Mouse (Mus musculus) telencephalon, adult 2 months (tissue): ENCODE measurements around the gene Ltf.

Source experiments
- DNase-seq: peaks from one replicate; pipeline ENCODE4 v3.0.0-alpha.2; 2011; ENCODE audit warnings: low read depth, low spot score

The Ltf gene

DNA sequence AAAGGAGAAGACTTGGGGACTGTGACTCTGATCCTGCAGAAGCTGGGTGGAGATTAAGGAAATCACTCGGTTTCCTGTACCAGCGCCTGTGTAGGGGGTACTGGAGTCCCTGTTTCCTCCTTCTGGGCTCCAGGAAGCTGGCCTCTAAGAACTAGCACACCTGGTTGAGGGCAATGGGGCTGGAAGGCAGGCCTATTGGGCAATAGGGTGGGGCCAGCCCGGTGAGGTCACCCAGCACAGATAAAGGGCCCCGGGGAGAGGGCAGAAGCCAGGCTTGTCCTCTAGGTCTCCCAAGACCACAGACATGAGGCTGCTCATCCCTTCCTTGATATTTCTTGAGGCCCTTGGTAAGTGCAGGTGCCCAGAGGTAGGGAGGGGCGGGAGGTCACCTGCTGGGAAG lies at the start of gene Ltf:
Gene Ltf (plus strand): TSS at position 250 of the 400 bp plus-strand sequence.
- no peak for DNase-seq

DNA sequence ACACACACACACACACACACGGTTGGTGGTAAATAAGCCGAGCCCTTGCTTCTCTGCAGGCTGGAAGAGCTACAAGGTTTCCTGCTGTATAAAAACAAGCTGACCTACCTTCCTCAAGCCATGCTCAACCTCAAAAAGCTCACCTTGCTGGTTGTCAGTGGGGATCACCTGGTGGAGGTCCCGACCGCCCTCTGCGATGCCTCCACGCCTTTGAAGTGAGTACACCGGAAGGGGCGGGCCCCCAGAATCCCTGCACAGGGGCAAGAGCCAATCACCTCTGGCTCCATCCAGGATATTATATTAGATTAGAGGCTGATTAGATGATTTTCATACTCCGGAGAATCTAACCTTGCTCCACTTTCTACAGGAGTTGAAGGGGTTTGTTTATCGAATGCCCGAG lies 39.7 kb upstream of the Ltf start:
- no peak for DNase-seq

DNA sequence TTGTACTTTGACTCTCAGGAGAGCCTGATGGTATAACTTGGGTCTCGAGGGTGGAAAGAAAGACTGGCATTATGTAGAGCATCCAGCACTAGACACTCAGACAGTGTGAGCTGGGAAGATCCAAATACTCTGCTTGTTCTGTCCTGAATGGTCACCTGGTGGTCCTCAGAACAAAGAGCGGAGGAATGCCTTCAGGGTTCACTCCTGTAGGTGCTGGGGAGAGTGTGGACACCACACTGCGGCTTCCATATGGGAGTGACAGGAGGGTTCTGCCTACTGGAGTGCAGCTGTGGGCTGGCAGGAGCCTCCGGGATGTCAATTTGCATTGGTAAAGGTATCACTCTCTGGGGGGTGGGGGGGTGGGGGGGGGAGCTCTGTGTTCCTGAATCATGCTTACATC lies 36.7 kb upstream of the Ltf start:
- no peak for DNase-seq

DNA sequence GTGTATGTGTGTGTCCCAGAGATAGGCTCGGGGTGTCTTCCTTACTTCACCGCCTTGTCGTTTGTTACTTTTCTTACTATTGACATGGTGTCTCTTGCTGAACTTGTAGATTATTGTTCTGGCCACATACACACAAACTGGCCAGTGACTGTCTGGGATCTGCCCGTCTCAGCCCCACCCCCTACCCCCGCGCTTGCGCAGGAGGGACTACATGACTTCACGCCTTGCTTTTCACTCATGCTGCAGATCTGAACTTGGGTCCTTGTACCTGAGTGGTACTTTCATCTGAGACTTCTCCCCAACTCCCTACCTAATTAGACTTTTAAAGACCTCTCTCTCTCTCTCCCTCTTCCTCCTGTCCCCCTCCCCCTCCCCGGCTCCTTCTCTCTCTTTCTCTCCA lies 35.0 kb upstream of the Ltf start:
- no peak for DNase-seq

DNA sequence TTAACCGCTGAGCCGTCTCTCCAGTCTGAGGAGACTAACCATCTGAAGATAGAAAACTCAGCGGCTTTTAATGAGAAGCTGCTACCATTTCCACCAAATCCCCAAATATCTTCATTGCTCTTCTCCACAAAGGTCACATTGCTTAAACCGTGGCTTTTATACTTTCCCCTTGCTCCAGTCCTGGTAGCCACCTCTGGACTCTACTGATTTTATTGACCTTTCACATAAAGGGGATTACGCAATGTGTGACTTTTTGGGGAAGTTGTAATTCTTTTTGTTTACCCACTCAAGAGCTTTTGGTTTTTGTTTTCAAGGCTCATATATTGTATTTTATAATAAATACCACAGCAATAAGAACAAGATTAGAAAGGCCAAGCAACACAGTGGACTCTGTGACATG lies 33.5 kb upstream of the Ltf start:
- DNase-seq, result no peak

DNA sequence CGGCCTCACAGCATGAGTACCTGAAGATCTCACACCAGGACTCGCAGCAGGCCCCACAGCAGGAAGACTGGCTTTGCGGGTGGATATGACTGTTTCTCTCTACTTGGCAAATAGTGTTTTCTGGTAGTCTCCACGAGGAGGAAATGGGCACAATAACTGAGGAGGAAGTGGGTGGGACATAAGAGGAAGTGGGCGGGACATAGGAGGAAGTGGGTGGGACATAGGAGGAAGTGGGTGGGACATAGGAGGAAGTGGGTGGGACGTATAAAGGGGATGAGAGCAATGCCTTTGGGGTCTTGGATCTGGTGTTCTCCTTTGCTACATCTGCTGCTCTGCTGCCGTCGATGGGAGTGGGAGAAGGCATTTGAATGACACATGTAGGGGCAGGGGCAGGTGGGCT lies 33.1 kb upstream of the Ltf start:
- DNase-seq, result no peak

DNA sequence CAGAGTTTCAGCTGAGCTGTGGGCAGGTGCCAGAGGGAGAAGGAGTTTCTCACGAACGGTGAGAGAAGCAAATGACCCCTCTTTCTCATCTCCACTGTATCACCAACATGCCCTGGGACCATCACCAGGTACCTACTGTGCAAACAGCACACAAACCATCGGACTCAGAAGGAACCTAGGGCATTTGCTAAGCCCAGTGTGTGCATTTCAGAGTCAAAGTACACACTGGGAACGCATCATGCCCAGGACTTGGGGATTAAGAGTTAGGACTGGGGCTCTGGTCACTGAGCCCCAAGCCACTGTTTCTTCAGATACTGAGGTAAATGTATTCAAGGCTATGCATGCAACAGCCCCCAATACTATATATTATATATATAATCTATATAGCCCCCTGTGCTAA lies 31.7 kb upstream of the Ltf start:
- DNase-seq, result no peak

DNA sequence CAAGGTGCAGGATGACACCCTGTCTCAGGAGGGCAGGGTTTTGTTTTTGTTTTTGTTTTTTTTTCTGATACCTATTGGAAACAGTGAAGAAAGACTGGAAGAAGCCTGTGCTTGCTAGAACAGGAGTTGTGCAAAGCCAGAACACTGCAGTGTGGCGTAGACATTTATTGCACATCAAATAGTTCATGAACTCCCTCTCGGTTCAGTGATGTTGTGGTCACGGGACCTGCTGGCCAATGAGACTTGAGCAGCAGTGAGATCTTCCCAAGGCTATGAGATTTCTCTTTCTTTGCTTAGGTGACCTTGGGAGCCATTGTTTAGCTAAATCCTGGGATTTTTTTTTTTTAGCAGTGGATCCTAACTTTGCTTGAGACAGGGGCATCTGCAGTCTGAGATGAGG lies 31.0 kb upstream of the Ltf start:
- DNase-seq, result no peak

DNA sequence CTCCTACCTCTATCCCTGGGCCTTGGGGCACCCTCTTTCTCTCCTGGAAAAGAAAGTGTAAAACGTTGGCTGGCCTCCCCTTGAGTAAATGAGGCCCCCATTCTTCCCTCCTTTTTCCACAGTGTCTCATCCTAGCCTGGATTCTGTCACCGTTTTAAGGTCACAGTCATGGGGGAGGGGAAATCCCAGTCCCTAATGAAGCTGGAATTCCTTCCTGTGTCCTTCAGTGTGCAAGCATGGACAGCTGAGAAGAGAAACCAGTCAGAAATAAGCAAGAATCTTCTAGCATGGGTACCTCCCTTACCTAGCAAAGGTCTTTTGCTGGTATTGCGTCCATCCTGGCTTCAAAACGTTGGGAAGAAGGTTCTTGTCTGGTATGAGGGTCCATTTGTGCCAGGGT lies 29.9 kb upstream of the Ltf start:
- DNase-seq, result no peak

DNA sequence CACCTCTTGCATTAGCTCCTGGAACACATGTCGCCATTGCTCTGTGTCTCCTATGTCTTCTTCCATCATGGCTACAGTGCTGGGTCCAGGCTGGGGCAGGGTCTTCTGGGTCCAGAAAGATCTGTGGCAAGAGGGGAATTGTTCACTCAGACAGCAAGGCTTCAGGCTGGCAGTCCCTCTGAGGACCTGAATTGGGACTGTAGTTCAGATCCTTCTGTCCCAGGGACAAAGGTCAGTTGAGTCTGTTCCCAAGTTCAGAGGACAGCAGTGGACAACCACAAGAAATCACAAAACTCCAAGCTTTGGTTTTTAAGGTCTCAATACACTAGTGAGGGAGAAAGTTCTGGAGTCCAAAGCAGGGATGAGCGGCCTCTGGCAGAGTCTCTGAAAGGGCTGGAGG lies 29.5 kb upstream of the Ltf start:
- DNase-seq, result no peak

DNA sequence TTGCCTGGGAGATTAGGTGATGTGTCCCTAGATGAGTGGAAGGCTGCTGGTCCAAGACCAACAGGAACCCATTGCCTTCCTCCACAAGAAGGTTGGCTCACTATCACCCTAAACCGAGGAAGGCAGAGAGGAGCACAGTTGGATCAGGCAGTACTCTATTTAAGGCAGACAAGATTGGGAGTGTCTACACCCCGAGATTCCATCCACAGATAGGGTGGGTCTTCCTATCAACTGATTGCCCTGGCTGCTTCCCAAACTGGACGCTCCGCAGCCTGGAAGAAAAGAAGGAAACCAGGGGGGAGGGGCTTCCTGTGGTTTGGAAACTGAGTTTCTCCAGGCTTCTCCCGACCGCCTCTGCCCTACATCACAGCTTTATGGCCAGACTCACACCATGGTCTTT lies 28.9 kb upstream of the Ltf start, which contains the start of gene Rtp3:
Gene Rtp3 (minus strand): TSS at position 380 of the 400 bp plus-strand sequence.
- DNase-seq, result no peak

DNA sequence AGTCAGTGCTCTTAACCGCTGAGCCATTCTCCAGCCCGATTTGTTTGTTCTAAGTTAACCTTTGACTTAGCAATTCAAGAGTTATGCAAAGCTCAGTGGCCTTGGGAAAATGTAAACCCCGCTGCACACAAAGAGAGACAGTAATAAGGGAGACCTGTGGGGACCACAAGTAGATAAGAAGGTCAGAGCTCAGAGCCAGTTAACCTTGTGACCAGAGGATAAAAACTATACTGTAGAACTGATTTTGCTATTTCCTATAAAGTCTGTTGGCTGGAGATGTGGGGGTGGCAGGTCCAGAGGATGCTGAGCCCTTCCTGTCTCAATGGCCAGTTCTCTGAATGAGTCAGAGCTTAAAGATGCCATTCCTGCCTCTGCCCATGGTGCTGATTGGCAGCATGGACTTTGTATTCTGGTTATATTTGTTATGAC lies 25.8 kb upstream of the Ltf start:
- no peak for DNase-seq

DNA sequence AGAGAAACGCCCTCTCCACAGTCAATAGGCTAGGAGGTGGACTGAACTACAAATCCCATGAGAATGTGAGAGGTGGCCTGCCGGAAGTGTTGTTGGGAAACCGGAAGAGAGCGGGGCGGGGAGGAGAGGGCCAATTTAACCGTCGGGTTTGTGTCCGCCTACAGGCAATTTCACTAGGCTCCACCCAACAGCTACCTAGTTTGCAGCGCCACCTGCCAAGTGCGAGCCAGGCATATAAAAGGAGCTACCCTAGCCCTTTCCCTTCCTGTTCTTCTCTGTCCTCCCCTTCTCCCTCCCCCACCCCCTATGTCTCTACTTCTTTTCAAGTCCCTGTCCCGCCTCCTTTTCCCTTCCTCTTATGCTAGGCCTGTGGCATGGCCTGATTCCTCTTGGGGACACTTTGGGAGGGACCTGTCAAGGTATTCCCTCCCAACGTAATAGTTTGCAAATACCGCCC lies 24.3 kb upstream of the Ltf start:
- DNase-seq, result peak; percentile 88

DNA sequence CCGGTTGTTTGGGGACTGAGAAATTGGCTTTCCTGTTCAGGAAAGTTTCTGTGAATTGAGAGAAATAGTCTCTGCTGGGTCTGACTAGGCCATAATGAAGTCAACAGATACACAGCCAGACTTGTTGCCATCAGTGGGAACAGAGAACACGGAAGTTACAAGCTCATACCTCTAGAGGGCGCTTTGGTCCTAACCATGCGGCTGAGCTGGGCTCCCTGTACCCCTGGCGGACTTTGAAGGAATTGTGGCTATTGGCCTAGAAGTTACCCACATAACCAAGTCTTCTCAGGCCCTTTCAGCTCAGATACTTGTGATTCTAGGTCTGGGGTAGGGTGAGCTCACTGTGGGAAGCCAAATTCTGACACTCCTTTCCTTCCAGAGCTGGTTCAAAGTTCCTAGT lies 21.8 kb upstream of the Ltf start:
- peak; percentile 76 for DNase-seq

DNA sequence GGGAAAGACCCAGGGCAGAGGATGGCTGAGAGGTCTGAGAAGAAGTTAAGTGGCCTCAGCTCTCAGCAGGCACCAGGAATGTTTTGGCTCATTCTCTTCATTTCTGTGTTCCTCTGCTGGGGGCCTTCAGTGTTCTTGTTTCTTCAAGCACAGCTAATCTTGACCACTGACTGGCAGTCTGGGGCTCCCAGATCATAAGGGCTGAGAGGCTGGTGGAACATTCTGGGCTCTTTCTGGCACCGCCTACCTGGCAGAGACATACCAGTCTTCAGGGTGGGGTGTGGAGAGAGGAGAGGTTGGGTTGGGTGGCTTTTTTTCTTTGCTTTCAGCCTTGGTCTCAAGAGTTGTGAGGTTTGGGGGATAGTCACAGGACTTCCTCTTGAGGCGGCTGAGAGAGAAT lies 20.0 kb upstream of the Ltf start:
- DNase-seq, result no peak

DNA sequence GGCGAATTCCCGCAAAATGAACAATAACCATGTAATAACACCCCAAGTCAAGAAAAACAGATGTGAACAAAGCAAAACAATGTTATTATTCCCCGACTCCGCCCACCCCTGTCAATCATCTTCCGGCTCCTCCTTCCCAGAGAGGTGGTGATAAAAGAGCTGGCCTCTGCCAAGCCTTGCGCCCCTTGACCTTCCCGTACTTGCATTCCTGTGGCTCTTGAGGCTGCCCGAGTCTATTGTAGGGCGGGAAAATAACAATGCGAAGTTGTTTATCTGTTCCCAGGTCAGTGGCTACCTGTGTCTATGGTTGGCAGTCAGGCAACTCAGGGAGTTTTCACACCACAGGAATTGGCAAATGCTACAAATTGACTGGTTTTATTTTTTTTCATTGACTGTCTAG lies 19.2 kb upstream of the Ltf start:
- DNase-seq, result no peak

DNA sequence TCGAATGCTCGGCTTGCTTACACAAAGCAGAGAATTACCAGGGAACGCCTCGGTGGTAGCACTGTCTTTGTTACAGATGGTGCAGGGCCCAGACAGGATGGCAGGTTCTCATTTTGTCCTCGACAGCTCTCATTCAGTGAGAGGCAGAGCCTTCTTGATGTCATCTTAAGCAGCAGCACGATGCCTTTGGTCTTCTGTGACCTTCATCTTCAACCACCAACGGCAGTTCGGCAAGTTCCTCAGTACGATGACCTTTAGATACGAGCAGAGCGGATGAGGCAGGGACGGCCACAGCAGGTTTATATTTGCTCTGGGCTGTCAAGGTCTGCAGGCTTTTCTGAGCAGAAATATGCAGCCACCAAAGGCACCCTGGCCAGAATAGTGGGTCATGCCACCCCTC lies 17.4 kb upstream of the Ltf start:
- DNase-seq, result no peak

DNA sequence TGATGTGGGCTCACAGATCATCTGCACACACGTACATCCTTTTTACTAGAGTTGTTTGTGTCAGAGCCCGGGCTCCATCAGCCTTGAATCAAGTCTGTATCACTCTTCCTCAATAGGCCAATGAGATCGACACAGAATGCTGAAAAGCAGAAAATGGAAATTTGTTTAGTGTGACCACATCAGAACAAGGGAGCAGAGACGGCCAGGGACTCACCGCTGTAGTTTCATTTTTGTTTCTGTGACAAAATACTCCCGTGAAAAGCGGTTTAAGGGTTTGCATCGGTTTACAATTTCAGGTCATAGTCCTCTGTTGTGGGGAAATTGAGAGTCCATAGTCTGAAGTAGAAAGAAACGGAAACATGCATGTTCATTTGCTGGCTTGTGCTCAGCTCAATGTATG lies 15.8 kb upstream of the Ltf start:
- no peak for DNase-seq

DNA sequence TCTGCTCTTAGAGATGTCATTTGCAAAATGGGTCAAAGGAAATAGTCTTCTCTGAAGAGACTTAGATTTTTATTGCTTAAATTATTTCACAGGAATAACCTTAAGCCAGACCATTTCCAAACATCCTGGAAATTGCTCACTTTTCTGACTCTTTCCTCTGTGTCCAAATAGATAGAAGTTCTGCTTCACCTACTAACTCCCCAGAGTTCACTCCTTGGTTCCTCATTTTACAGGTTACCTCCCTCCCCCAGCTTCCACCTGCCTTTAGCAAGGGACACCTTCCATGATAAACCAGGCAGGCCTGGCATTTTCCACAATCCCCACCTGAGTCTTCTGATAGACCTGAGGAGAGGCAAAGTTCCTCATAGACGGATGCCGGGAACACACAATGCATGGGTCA lies 12.5 kb upstream of the Ltf start:
- no peak for DNase-seq

DNA sequence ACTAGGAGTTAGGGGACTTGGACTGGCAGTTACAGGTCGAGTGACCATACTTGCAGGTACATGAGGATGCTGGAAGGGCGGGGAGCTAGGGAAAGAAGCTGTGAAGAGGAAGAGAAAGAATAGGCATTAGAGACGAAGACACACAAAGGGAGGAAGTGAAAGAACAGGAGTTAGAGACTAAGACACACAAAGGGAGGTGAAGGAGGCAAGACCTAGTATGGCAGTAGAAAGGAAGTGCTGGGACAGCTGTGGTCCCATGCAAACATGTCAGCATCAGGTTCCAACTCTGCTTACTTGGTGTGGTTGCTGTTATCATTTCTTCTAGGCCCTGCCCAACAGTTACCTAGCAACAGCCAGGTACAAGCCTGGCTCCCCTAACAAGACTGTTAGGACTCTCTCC lies 9.3 kb upstream of the Ltf start:
- no peak for DNase-seq

DNA sequence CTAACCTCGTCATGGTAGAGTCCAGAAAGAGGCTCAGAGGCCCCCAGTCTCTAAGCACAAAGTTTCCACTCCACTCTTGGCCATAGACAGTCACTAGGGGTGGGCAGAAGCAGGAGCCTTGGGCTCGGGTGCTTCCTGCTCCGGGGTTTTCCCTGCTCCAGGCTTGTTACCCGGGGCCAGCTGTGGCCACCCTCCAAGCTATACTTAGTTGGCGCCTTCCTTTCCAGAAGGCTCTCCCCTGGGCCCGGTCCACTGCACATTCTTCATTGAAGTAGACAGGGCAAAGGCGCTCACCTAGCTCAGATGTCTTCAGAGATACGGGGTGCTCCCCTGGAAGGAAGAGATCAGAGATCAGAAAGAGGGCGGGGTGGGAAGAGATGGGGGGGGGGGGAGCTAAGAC lies 7.5 kb upstream of the Ltf start:
- DNase-seq, result no peak

DNA sequence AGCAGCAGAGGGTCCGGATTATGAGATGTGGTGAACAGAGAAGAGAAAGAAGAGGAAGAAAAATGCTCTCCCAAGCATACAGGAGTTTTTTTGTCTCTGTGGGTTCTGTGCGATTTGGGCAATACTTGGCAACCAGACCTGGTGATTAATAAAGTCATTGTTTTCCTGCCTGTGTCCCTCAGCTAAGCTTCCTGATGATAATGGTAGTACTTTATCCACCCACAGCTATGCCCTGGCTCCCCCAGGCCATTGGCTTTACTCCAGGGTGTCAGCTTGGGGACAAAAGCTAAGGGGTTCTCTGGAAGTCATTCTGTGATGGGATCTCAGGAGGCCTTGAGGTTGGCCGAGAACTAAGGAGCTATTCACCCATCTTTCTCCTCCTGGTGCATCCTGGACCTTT lies 7.0 kb upstream of the Ltf start:
- DNase-seq, result no peak

DNA sequence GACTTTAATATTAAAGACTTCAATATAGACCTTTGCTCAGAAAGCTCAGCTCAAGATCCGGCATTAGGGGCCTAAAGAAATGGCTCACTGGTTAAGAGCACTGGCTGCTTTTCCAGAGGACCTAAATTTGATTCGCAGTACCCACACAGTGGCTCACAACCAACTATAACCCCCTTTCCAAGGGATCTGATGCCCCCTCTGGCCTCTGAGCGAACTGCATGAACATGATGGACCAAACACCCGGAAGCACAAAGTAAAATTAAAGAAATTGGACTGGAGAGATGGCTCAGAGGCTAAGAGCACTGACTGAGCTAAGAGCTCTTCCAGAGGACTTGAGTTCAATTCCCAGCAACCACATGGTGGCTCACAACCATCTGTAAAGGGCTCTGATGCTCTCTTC lies 3.4 kb upstream of the Ltf start:
- no peak for DNase-seq

DNA sequence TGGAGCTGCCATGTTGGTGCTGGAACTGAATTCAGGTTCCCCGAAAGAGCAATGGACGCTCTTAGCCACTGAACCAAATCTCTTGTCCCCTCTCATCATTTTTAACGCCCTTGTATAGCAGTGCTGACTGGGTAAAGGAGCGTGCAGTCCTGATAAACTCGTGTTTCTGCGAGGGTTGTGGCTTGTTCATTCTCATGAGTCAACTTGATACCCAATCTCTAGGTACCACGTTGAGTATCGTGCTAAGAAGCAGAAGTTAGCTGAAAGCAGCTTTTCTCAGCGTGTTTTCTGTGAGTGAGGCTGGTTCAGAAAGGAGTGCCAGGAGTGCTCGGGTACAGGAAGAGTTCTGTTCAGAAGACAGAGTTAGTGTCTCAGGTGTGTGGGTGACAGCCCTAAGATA lies 7.7 kb downstream of the Ltf start:
- no peak for DNase-seq

DNA sequence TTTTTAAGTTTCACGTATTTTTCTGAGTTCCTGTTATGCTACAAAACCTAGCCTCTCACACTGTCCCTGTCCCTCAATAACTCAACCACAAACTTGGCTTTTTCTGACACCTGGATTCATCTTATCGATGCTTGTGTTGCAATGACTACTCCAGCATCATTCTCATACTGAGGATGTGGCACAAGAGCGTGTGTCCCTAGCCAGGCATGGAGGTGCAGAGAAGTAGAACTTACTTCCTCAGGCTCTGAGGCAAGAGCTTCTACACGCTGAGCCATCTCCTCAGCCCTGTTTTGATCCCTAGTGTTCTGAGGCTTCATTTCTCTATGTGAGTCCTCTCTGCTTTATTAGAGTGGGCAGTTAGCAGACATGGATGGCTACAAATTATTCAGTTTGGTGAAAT lies 14.6 kb downstream of the Ltf start:
- no peak for DNase-seq
